Mouse (Mus musculus) embryonic facial prominence, embryonic 15.5 days (tissue): Measurements from ENCODE around the gene Mau2. TPM values are rescaled to one million over a fixed set of nuclear protein-coding genes. Genes with fewer than 3 reads are reported as not detected.
"Not testable (repeated sequence)": the region's sequence is repeated elsewhere in the genome, so short reads cannot be mapped to it uniquely, and the experiment has no call there.

Experiments
- ATAC-seq: fragments of 200-750 bp; cut with Nextera tagmentation; 2 replicates; pipeline ENCODE4 v1.8.0; 2017; ENCODE audit warnings: low read depth, moderate TSS enrichment; ENCODE audit not compliant: insufficient number of reproducible peaks, low FRiP score, low TSS enrichment
- H3K27ac ChIP-seq: fragments of 300-500 bp; sonication (generic); replicated peaks from 2 replicates; pipeline ENCODE4 v1.5.1; 2015; ENCODE audit warnings: mild to moderate bottlenecking, inconsistent platforms
- H3K27me3 ChIP-seq: fragments of 300-500 bp; sonication (generic); 2 replicates; pipeline ENCODE4 v1.6.1; 2015; ENCODE audit warnings: inconsistent platforms
- H3K36me3 ChIP-seq: fragments of 300-500 bp; sonication (generic); 2 replicates; pipeline ENCODE4 v1.6.1; 2015; ENCODE audit warnings: mild to moderate bottlenecking, inconsistent platforms
- H3K4me1 ChIP-seq: fragments of 300-500 bp; sonication (generic); 2 replicates; pipeline ENCODE4 v1.6.1; 2015; ENCODE audit warnings: inconsistent platforms
- H3K4me2 ChIP-seq: fragments of 300-500 bp; sonication (generic); replicated peaks from 2 replicates; pipeline ENCODE4 v1.6.1; 2015; ENCODE audit warnings: mild to moderate bottlenecking, inconsistent platforms
- H3K4me3 ChIP-seq: fragments of 300-500 bp; sonication (generic); replicated peaks from 2 replicates; pipeline ENCODE4 v1.5.1; 2015; ENCODE audit warnings: mild to moderate bottlenecking, inconsistent platforms
- H3K9ac ChIP-seq: fragments of 300-500 bp; sonication (generic); 2 replicates; pipeline ENCODE4 v1.6.1; 2015; ENCODE audit warnings: inconsistent platforms
- H3K9me3 ChIP-seq: fragments of 300-500 bp; sonication (generic); replicated peaks from 2 replicates; pipeline ENCODE4 v1.6.1; 2016; ENCODE audit warnings: inconsistent platforms
- WGBS: fragments of 180-500 bp; shearing (Covaris S2); methylation state at CpG from one replicate; pipeline ENCODE4 v1.1.7; 2015; 5-methylcytosine and 5-hydroxymethylcytosine counted together
- polyA plus RNA-seq: library from polyadenylated mRNA; unstranded; fragments of >200 nt; fragmentation: Nextera tagmentation; extraction: Ambion mirVana; gene quantifications from 2 replicates; pipeline ENCODE4 v1.2.1, GENCODE M21; 2015

Gene Mau2
- polyA plus RNA-seq, 1 experiment from 2014 or later = 61.3 TPM

GRCm38 (mm10) chr8:70015017-70015416 is 27.5 kb downstream of the Mau2 start:
- 74% methylated on average over 1 of the region's 1 CpGs for WGBS

GRCm38 (mm10) chr8:70012763-70013162 is 29.8 kb downstream of the Mau2 start:
- Histone ChIP-seq H3K27ac (no peak overlapping the region), H3K4me2 (no peak overlapping the region), H3K27me3 (no peaks in the 10 kb centered on the region), H3K4me1 (no peaks in the 10 kb centered on the region), H3K4me3 (no peak overlapping the region), H3K9ac (no peak overlapping the region), H3K9me3 (no peaks in the 10 kb centered on the region), H3K36me3 (peaks cover 15% of the 10 kb centered on the region)
- ATAC-seq = no peak
- 83% methylated on average over 1 of the region's 1 CpGs for WGBS

More at GRCm38 (mm10) chr8:70015017-70015416, 27.5 kb downstream of the Mau2 start:
- no peak for ATAC-seq
- H3K36me3 ChIP-seq = peaks cover 38% of the 10 kb centered on the region
- H3K4me3 ChIP-seq = no peak overlapping the region
- H3K27me3 ChIP-seq = no peaks in the 10 kb centered on the region
- H3K27ac ChIP-seq = no peak overlapping the region
- no peaks in the 10 kb centered on the region for H3K9me3 ChIP-seq
- H3K4me2 ChIP-seq = no peak overlapping the region
- H3K9ac ChIP-seq = no peak overlapping the region
- no peaks in the 10 kb centered on the region for H3K4me1 ChIP-seq

GRCm38 (mm10) chr8:70012350-70012749 is 30.2 kb downstream of the Mau2 start:
- Histone ChIP-seq H3K4me1 (no peaks in the 10 kb centered on the region), H3K9me3 (no peaks in the 10 kb centered on the region), H3K4me2 (no peak overlapping the region), H3K27ac (no peak overlapping the region), H3K9ac (no peak overlapping the region), H3K36me3 (peaks cover 11% of the 10 kb centered on the region), H3K27me3 (no peaks in the 10 kb centered on the region), H3K4me3 (no peak overlapping the region)
- 70% methylated on average over 3 of the region's 3 CpGs for WGBS
- ATAC-seq = no peak

GRCm38 (mm10) chr8:70010796-70011195 is 31.7 kb downstream of the Mau2 start:
- not testable (repeated sequence) for H3K4me1 ChIP-seq, H3K36me3 ChIP-seq, H3K9ac ChIP-seq, ATAC-seq, H3K27me3 ChIP-seq, H3K27ac ChIP-seq, H3K4me3 ChIP-seq, H3K4me2 ChIP-seq, H3K9me3 ChIP-seq
- 91% methylated on average over 14 of the region's 14 CpGs for WGBS

- no peak for ATAC-seq
- peaks cover 14% of the 10 kb centered on the region for H3K4me1 ChIP-seq
- no peak overlapping the region for H3K27ac ChIP-seq
- 50% methylated on average over 2 of the region's 2 CpGs for WGBS
- no peak overlapping the region for H3K4me3 ChIP-seq
- no peaks in the 10 kb centered on the region for H3K27me3 ChIP-seq
- no peak overlapping the region for H3K4me2 ChIP-seq
- no peak overlapping the region for H3K9ac ChIP-seq
- no peaks in the 10 kb centered on the region for H3K36me3 ChIP-seq
- H3K9me3 ChIP-seq = no peaks in the 10 kb centered on the region
Observed at GRCm38 (mm10) chr8:70005178-70005577, 37.4 kb downstream of the Mau2 start.

GRCm38 (mm10) chr8:70004345-70004744 is 38.2 kb downstream of the Mau2 start:
- no peak overlapping the region for H3K4me3 ChIP-seq
- no peaks in the 10 kb centered on the region for H3K9me3 ChIP-seq
- H3K36me3 ChIP-seq = no peaks in the 10 kb centered on the region
- no peak overlapping the region for H3K4me2 ChIP-seq
- no peak for ATAC-seq
- H3K4me1 ChIP-seq = peaks cover 14% of the 10 kb centered on the region
- no peaks in the 10 kb centered on the region for H3K27me3 ChIP-seq
- H3K9ac ChIP-seq = no peak overlapping the region
- no peak overlapping the region for H3K27ac ChIP-seq

- Histone ChIP-seq H3K9me3 (no peaks in the 10 kb centered on the region), H3K9ac (no peak overlapping the region), H3K4me3 (no peak overlapping the region), H3K36me3 (no peaks in the 10 kb centered on the region), H3K27ac (no peak overlapping the region), H3K4me2 (no peak overlapping the region), H3K4me1 (peaks cover 14% of the 10 kb centered on the region), H3K27me3 (no peaks in the 10 kb centered on the region)
- WGBS = 39% methylated on average over 4 of the region's 4 CpGs
- no peak for ATAC-seq
Observed at GRCm38 (mm10) chr8:70003204-70003657, 39.3 kb downstream of the Mau2 start.

- peak overlapping the region; percentile 19 for H3K4me3 ChIP-seq
- H3K4me2 ChIP-seq = peak overlapping the region; percentile 41
- 46% methylated on average over 7 of the region's 7 CpGs for WGBS
- H3K4me1 ChIP-seq = peaks cover 18% of the 10 kb centered on the region
- not testable (repeated sequence) for ATAC-seq, H3K9me3 ChIP-seq, H3K36me3 ChIP-seq, H3K9ac ChIP-seq, H3K27me3 ChIP-seq
- peak overlapping the region; percentile 81 for H3K27ac ChIP-seq
Observed at GRCm38 (mm10) chr8:70001892-70002191, 40.7 kb downstream of the Mau2 start.

GRCm38 (mm10) chr8:70001176-70001891 is 41.2 kb downstream of the Mau2 start:
- Histone ChIP-seq H3K4me1 (peaks cover 20% of the 10 kb centered on the region), H3K4me2 (peak overlapping the region; percentile 41), H3K9me3 (no peaks in the 10 kb centered on the region), H3K27ac (peak overlapping the region; percentile 81), H3K27me3 (no peaks in the 10 kb centered on the region), H3K4me3 (peak overlapping the region; percentile 19), H3K36me3 (no peaks in the 10 kb centered on the region), H3K9ac (no peak overlapping the region)
- ATAC-seq = peak; percentile 43; the same call in 1 of the 2 replicates
- 2% methylated on average over 16 of the region's 16 CpGs for WGBS

- no peak for ATAC-seq
- Histone ChIP-seq H3K9me3 (no peaks in the 10 kb centered on the region), H3K4me2 (no peak overlapping the region), H3K9ac (no peak overlapping the region), H3K27me3 (no peaks in the 10 kb centered on the region), H3K4me3 (no peak overlapping the region), H3K36me3 (no peaks in the 10 kb centered on the region), H3K4me1 (peaks cover 22% of the 10 kb centered on the region), H3K27ac (no peak overlapping the region)
- 77% methylated on average over 2 of the region's 2 CpGs for whole genome bisulfite sequencing
Observed at GRCm38 (mm10) chr8:70000226-70000625, 42.3 kb downstream of the Mau2 start.

GRCm38 (mm10) chr8:69999236-69999635 is 43.3 kb downstream of the Mau2 start:
- Histone ChIP-seq H3K4me3 (no peak overlapping the region), H3K9ac (no peak overlapping the region), H3K27me3 (no peaks in the 10 kb centered on the region), H3K4me1 (peaks cover 26% of the 10 kb centered on the region), H3K36me3 (no peaks in the 10 kb centered on the region), H3K9me3 (no peaks in the 10 kb centered on the region), H3K4me2 (no peak overlapping the region), H3K27ac (no peak overlapping the region)
- 93% methylated on average over 4 of the region's 4 CpGs for WGBS
- ATAC-seq = no peak

GRCm38 (mm10) chr8:69998706-69999105 is 43.8 kb downstream of the Mau2 start:
- no peak overlapping the region for H3K4me3 ChIP-seq
- H3K27ac ChIP-seq = no peak overlapping the region
- H3K9ac ChIP-seq = no peak overlapping the region
- peaks cover 26% of the 10 kb centered on the region for H3K4me1 ChIP-seq
- H3K36me3 ChIP-seq = no peaks in the 10 kb centered on the region
- ATAC-seq = no peak
- H3K4me2 ChIP-seq = no peak overlapping the region
- 87% methylated on average over 3 of the region's 3 CpGs for WGBS
- H3K27me3 ChIP-seq = no peaks in the 10 kb centered on the region
- no peaks in the 10 kb centered on the region for H3K9me3 ChIP-seq
